Mouse (Mus musculus): Measurements from ENCODE around the gene Rif1.

The Rif1 gene

DNA sequence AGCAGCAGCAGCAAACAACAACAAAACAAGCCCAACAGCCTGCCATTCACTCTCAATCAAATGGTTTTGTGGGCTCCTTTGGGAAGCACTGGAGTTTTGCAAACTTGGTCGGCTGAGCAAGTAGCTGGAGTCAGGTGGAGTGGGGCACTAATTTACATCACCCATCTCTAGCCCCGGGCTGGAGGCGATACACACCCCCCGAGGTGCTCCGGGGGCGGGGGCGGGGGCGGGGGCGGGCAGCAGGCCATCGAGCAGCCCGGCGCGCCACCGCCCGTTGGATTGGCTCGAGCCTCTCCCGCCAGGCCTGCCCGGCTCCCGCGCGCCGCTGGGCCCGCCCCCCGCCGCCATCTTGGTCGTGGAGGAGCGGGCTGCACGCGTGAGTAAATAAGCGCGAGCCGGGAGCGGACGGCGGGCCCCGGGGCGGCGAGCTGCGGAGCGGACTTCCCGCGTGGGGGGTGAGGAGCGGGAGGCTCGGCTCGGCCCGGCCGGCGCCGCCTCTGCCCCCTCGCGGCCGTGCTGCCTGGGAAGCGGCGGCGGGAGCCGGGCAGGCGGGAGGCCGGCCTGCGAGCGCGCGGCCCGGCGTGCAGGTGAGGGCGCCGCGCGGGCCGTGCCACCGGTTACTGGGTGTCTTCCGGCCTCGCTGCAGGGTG is at the start of gene Rif1:
Gene Rif1, plus strand, starts transcription at position 342 of the 650 bp plus-strand sequence.
- peak; percentile 79 for DNase-seq (ENCODE audit: low read depth, low spot score)
- peaks cover 2% of the 10 kb centered on the region; the same call in 1 of the 2 replicates for H3K36me3 ChIP-seq (ENCODE audit: control insufficient read depth, insufficient read depth, low read length, poor library complexity, severe bottlenecking)
- H3K27me3 ChIP-seq (ENCODE audit: control insufficient read depth, insufficient read depth, low read length, poor library complexity, severe bottlenecking) = no peaks in the 10 kb centered on the region

DNA sequence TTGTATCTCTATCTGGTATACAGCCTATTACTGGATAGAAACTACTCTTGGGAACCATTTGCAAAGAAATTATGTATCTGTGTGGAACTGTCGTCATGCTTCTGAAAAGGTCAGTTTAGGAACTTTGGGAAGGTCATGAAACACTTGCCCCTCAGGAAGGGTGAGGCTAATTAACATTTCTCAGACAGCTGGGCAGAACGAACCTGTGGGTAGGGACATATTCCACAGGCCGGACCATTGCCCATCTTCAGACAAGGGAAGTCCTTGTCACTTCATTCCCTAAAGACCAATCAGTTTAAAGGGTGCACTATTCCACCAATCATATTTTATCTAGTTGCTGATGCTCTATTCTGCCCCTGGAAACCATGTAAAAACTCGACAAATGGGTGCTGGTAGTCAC is 45.6 kb upstream of the Rif1 start:
- Histone ChIP-seq H3K36me3 (ENCODE audit: control insufficient read depth, insufficient read depth, low read length, poor library complexity, severe bottlenecking) (no peaks in the 10 kb centered on the region), H3K27me3 (ENCODE audit: control insufficient read depth, insufficient read depth, low read length, poor library complexity, severe bottlenecking) (no peaks in the 10 kb centered on the region)
- no peak for DNase-seq (ENCODE audit: low read depth, low spot score)

GRCm38 (mm10) chr2:52029426-52029825 is 43.2 kb upstream of the Rif1 start:
- Histone ChIP-seq H3K36me3 (ENCODE audit: control insufficient read depth, insufficient read depth, low read length, poor library complexity, severe bottlenecking) (no peaks in the 10 kb centered on the region), H3K27me3 (ENCODE audit: control insufficient read depth, insufficient read depth, low read length, poor library complexity, severe bottlenecking) (no peaks in the 10 kb centered on the region)
- peak; percentile 19 for DNase-seq (ENCODE audit: low read depth, low spot score)

DNA sequence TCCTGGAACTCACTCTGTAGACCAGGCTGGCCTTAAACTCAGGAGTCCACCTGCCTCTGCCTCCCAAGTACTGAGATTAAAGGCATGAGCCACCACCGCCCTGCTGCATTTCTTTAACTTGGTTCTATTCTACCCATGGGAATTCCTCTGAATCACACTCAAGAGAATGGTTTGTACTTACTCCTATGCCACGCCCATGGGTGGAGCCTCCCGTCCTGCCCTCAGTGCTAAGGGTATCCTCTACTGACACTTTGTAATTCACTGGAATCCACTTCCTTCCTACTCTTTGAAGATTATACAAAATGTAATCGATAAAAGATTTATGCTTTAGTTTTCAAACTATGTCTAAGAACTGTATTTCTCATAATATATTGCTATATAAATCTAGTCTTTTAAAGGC is 41.1 kb upstream of the Rif1 start:
- Histone ChIP-seq H3K27me3 (ENCODE audit: control insufficient read depth, insufficient read depth, low read length, poor library complexity, severe bottlenecking) (no peaks in the 10 kb centered on the region), H3K36me3 (ENCODE audit: control insufficient read depth, insufficient read depth, low read length, poor library complexity, severe bottlenecking) (no peaks in the 10 kb centered on the region)
- DNase-seq (ENCODE audit: low read depth, low spot score) = no peak

DNA sequence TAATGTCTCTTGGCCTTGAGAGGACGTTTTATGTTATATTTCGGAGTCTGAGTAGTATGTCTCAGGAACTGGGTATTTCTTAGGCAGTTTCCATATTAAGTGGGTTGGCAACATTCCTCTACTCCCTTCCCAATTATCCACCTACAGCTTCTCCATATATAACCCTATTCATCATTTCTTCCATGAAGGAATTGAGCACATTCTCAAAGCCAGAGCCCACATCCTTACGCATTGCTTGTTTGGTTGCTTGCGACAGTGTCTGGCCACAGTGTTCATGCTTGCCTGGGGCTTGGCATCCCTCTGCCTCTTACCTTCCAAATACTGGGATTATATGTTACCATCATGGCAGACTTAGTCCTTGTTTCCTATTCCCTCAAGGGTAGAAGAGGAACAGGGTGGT is 38.0 kb upstream of the Rif1 start:
- DNase-seq (ENCODE audit: low read depth, low spot score) = no peak
- H3K36me3 ChIP-seq (ENCODE audit: control insufficient read depth, insufficient read depth, low read length, poor library complexity, severe bottlenecking) = no peaks in the 10 kb centered on the region

DNA sequence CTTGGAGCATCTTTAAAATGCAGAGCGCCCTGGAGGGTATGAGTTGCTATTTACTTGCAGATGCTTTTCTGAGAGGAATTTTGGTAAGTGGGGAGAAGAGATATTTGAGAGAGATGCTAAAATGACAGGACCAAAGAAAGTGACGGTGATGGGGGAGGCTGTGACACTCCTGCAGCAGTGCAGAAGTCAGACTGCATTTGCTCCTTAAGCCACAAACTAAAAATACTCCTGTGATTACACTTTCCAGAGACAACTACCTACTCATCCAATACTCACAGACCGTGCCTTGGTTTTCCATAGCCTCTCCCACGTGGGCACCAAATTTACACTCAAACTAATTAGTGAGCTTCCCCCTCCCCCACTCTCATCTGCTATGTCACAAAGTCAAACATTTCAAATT is 37.5 kb upstream of the Rif1 start:
- no peaks in the 10 kb centered on the region for H3K36me3 ChIP-seq (ENCODE audit: control insufficient read depth, insufficient read depth, low read length, poor library complexity, severe bottlenecking)
- H3K27me3 ChIP-seq (ENCODE audit: control insufficient read depth, insufficient read depth, low read length, poor library complexity, severe bottlenecking) = no peaks in the 10 kb centered on the region; the same call in 1 of the 2 replicates
- no peak for DNase-seq (ENCODE audit: low read depth, low spot score)

More for the DNA sequence above, 38.0 kb upstream of the Rif1 start:
- no peaks in the 10 kb centered on the region; the same call in 1 of the 2 replicates for H3K27me3 ChIP-seq (ENCODE audit: control insufficient read depth, insufficient read depth, low read length, poor library complexity, severe bottlenecking)

- no peak for DNase-seq (ENCODE audit: low read depth, low spot score)
- H3K36me3 ChIP-seq (ENCODE audit: control insufficient read depth, insufficient read depth, low read length, poor library complexity, severe bottlenecking) = no peaks in the 10 kb centered on the region
- no peaks in the 10 kb centered on the region; the same call in 1 of the 2 replicates for H3K27me3 ChIP-seq (ENCODE audit: control insufficient read depth, insufficient read depth, low read length, poor library complexity, severe bottlenecking)
Observed at GRCm38 (mm10) chr2:52036929-52037595, 35.6 kb upstream of the Rif1 start.

- Histone ChIP-seq H3K27me3 (ENCODE audit: control insufficient read depth, insufficient read depth, low read length, poor library complexity, severe bottlenecking) (no peaks in the 10 kb centered on the region; the same call in 1 of the 2 replicates), H3K36me3 (ENCODE audit: control insufficient read depth, insufficient read depth, low read length, poor library complexity, severe bottlenecking) (no peaks in the 10 kb centered on the region)
- DNase-seq (ENCODE audit: low read depth, low spot score) = peak; percentile 13
Observed at GRCm38 (mm10) chr2:52037882-52038281, 34.8 kb upstream of the Rif1 start, which contains the start of gene Tnfaip6. TSS of gene Tnfaip6 (plus strand) at chr2:52038009.

DNA sequence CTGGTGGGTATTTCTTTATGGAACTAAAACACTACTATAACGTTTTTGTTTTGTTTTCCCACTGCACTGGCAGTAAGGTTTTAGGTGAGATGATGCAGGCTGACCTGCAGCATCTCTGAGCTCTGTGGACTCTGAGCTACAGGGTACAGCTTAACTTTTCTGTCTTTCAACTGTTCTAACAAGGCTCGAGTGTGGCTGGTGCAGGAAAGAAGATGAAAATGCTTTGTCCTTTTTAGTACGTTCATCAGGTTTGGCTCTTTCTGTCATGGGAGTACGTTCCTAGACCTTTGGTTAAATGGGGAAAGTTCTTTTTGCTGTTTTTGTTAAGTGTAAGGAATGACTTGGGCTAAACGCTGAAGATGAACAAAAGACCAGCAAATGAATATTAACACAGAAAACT is 34.1 kb upstream of the Rif1 start:
- Histone ChIP-seq H3K27me3 (ENCODE audit: control insufficient read depth, insufficient read depth, low read length, poor library complexity, severe bottlenecking) (no peaks in the 10 kb centered on the region; the same call in 1 of the 2 replicates), H3K36me3 (ENCODE audit: control insufficient read depth, insufficient read depth, low read length, poor library complexity, severe bottlenecking) (no peaks in the 10 kb centered on the region)
- DNase-seq (ENCODE audit: low read depth, low spot score) = no peak

DNA sequence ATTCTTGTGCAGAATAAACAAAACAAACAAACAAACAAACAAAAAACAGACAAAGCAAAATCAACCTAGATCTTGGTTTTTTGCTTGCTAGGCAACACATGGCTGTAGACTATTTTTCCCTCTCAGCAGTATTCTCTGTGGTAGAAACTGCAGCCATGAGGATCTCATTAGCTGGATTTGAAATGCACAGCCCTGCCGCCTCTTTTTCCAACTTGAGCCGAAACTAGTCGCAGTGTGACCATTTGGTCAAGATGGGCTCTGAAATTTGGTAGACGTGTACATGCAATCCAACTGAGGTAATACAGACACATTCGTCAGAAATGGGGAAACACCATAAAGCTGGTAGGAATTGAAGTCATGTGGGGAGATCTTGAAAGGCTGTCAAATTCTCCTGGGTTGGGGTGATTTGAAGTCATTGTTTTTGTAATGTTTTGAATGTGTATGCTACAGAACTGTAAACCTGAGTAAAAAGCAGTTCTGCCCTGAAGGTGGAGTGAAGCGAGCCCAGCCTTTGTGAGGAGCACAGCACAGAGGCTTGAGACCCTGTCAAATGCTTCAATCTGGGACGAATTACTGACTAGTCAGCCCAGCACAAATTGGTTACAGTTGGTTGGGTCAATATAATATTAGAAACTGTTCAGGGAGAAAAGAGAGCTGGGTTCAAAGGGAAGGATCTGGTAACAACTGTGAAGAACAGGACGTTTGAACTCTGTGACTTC is 33.4 kb upstream of the Rif1 start:
- no peaks in the 10 kb centered on the region; the same call in 1 of the 2 replicates for H3K27me3 ChIP-seq (ENCODE audit: control insufficient read depth, insufficient read depth, low read length, poor library complexity, severe bottlenecking)
- no peaks in the 10 kb centered on the region for H3K36me3 ChIP-seq (ENCODE audit: control insufficient read depth, insufficient read depth, low read length, poor library complexity, severe bottlenecking)
- DNase-seq (ENCODE audit: low read depth, low spot score) = no peak

GRCm38 (mm10) chr2:52042132-52042531 is 30.5 kb upstream of the Rif1 start:
- Histone ChIP-seq H3K36me3 (ENCODE audit: control insufficient read depth, insufficient read depth, low read length, poor library complexity, severe bottlenecking) (no peaks in the 10 kb centered on the region), H3K27me3 (ENCODE audit: control insufficient read depth, insufficient read depth, low read length, poor library complexity, severe bottlenecking) (no peaks in the 10 kb centered on the region; the same call in 1 of the 2 replicates)
- no peak for DNase-seq (ENCODE audit: low read depth, low spot score)

DNA sequence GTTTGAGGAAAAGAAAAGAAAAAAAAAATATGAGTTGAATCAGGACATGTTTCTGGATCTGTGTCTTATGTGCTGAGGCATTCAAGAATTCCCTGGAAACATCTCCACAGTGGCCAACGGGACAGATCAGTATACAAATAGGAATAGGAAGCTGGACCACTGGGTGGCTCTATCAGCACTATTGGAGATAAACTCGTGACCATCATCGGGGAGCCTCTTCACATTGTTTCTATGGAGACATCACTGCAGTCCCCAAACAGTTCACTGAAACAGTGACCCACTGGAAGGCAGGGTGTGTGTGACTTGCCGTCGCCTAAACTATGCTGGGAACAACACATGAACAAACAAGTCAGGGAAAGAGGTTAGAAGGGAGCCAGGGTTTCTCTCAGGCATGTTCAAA is 29.9 kb upstream of the Rif1 start:
- Histone ChIP-seq H3K36me3 (ENCODE audit: control insufficient read depth, insufficient read depth, low read length, poor library complexity, severe bottlenecking) (no peaks in the 10 kb centered on the region), H3K27me3 (ENCODE audit: control insufficient read depth, insufficient read depth, low read length, poor library complexity, severe bottlenecking) (no peaks in the 10 kb centered on the region; the same call in 1 of the 2 replicates)
- DNase-seq (ENCODE audit: low read depth, low spot score) = no peak

DNA sequence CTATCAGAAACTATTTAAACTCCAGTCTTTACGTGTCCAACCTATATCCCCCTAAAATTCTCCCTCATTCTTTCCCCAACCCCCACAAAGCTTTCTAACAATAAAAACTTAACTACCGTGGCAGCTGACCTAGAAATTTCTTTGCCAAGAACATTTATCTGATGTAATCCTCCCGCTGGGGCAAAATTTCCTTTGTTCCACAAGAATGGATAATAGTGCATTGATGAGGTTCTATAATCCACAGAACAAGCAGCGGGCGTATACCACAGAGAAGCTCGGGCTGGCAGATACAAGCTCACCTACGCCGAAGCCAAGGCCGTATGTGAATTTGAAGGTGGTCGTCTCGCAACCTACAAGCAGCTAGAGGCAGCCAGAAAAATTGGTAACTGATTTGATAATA is 29.1 kb upstream of the Rif1 start:
- Histone ChIP-seq H3K27me3 (ENCODE audit: control insufficient read depth, insufficient read depth, low read length, poor library complexity, severe bottlenecking) (no peaks in the 10 kb centered on the region), H3K36me3 (ENCODE audit: control insufficient read depth, insufficient read depth, low read length, poor library complexity, severe bottlenecking) (no peaks in the 10 kb centered on the region)
- DNase-seq (ENCODE audit: low read depth, low spot score) = no peak

- Histone ChIP-seq H3K36me3 (ENCODE audit: control insufficient read depth, insufficient read depth, low read length, poor library complexity, severe bottlenecking) (no peaks in the 10 kb centered on the region), H3K27me3 (ENCODE audit: control insufficient read depth, insufficient read depth, low read length, poor library complexity, severe bottlenecking) (no peaks in the 10 kb centered on the region)
- DNase-seq (ENCODE audit: low read depth, low spot score) = no peak
Observed at GRCm38 (mm10) chr2:52046032-52046431, 26.6 kb upstream of the Rif1 start.

DNA sequence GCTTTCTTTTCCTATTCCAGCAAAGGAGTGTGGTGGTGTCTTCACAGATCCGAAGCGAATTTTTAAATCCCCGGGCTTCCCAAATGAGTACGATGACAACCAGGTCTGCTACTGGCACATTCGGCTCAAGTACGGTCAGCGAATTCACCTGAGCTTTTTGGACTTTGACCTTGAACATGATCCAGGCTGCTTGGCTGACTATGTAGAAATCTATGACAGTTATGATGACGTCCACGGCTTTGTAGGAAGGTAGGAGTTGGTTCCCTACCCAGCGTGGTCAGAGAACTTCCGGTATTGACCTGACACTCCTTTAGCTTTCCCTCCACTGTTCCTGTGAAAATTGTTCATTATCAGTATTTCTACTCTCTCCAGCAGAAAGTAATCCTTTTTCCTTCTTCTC is 21.8 kb upstream of the Rif1 start:
- no peaks in the 10 kb centered on the region for H3K36me3 ChIP-seq (ENCODE audit: control insufficient read depth, insufficient read depth, low read length, poor library complexity, severe bottlenecking)
- no peaks in the 10 kb centered on the region; the same call in 1 of the 2 replicates for H3K27me3 ChIP-seq (ENCODE audit: control insufficient read depth, insufficient read depth, low read length, poor library complexity, severe bottlenecking)
- DNase-seq (ENCODE audit: low read depth, low spot score) = no peak

All from splenic B cell, adult 2 months (primary cell).